Mouse (Mus musculus) gastrocnemius, adult 8-10 months (tissue): ENCODE measurements at regions not wholly inside any gene's neighbourhood (a gene's known extent, or its start where the extent isn't known, plus 50 kb on each side); places are given as distances from the start of the nearest gene placed in this dataset.

Experiments used
- DNase-seq, 2 experiments: peaks; one replicate each; pipeline ENCODE4 v3.0.0; 2022; ENCODE audit warnings: low spot score in 2 of 2

GRCm38 (mm10) chr2:128301709-128302108 is 175.9 kb downstream of the Bcl2l11 start:
- DNase-seq, result no peak

- DNase-seq, result no peak
Observed at GRCm38 (mm10) chr2:128304063-128304712, 178.3 kb downstream of the Bcl2l11 start.

- DNase-seq, result no peak
Observed at GRCm38 (mm10) chr2:128306693-128307092, 180.9 kb downstream of the Bcl2l11 start.

GRCm38 (mm10) chr2:128309541-128310030 is 183.7 kb downstream of the Bcl2l11 start:
- DNase-seq, result no peak

GRCm38 (mm10) chr2:128310081-128310480 is 184.2 kb downstream of the Bcl2l11 start:
- peak; percentile 73 to 79 for DNase-seq

- peak; percentile 79 to 84 for DNase-seq
Observed at GRCm38 (mm10) chr2:128312084-128312594, 186.3 kb downstream of the Bcl2l11 start.

- peak in 1 of 2 experiments; percentile 65 for DNase-seq
Observed at GRCm38 (mm10) chr2:128312659-128313581, 187.1 kb downstream of the Bcl2l11 start.

GRCm38 (mm10) chr2:128313582-128313918 is 187.7 kb downstream of the Bcl2l11 start:
- no peak for DNase-seq

- DNase-seq, result no peak
Observed at GRCm38 (mm10) chr2:128313948-128314347, 188.1 kb downstream of the Bcl2l11 start.

GRCm38 (mm10) chr2:128316516-128316915 is 190.7 kb downstream of the Bcl2l11 start:
- DNase-seq, result no peak

- no peak for DNase-seq
Observed at GRCm38 (mm10) chr2:128318266-128318665, 192.4 kb downstream of the Bcl2l11 start.

GRCm38 (mm10) chr2:128318956-128319355 is 193.1 kb downstream of the Bcl2l11 start:
- peak; percentile 35 to 50 for DNase-seq

- peak in 1 of 2 experiments; percentile 47 for DNase-seq
Observed at GRCm38 (mm10) chr2:128321475-128321874, 195.6 kb downstream of the Bcl2l11 start.

GRCm38 (mm10) chr2:128324256-128325096 is 198.6 kb downstream of the Bcl2l11 start:
- DNase-seq, result peak; percentile 37 to 65

GRCm38 (mm10) chr2:128325097-128325421 is 199.2 kb downstream of the Bcl2l11 start:
- DNase-seq, result no peak

- no peak for DNase-seq
Observed at GRCm38 (mm10) chr2:128325456-128325855, 199.6 kb downstream of the Bcl2l11 start.

- DNase-seq, result no peak
Observed at GRCm38 (mm10) chr2:128330833-128331232, 205.0 kb downstream of the Bcl2l11 start.

- DNase-seq, result no peak
Observed at GRCm38 (mm10) chr2:128331275-128331674, 205.4 kb downstream of the Bcl2l11 start.

- DNase-seq, result no peak
Observed at GRCm38 (mm10) chr2:128331681-128332080, 205.8 kb downstream of the Bcl2l11 start.

GRCm38 (mm10) chr2:128333401-128334142 is 207.7 kb downstream of the Bcl2l11 start:
- DNase-seq, result no peak

GRCm38 (mm10) chr2:128334143-128334470 is 208.3 kb downstream of the Bcl2l11 start:
- no peak for DNase-seq
